Mouse (Mus musculus): ENCODE data around the gene Ctsh. TPM values are rescaled to one million over a fixed set of nuclear protein-coding genes. Genes with fewer than 3 reads are reported as not detected.
"Not testable (repeated sequence)": the region's sequence is repeated elsewhere in the genome, so short reads cannot be mapped to it uniquely, and the experiment has no call there.

The Ctsh gene
- total RNA-seq, 2 experiments from 2014 or later: 23.4 to 25.5 TPM

- intact Hi-C loops (cut with DNase I): no loop called here
- peak in 1 of 2 experiments; percentile 85 for DNase-seq (ENCODE audit: extremely low spot score in 1 of 2, low spot score in 2 of 2)
Measured at GRCm38 (mm10) chr9:90054371-90055145, 606 bp downstream of the Ctsh start.

- intact Hi-C loops (cut with DNase I): no loop called here
Measured at GRCm38 (mm10) chr9:90055409-90055808, 1.5 kb downstream of the Ctsh start.

DNA sequence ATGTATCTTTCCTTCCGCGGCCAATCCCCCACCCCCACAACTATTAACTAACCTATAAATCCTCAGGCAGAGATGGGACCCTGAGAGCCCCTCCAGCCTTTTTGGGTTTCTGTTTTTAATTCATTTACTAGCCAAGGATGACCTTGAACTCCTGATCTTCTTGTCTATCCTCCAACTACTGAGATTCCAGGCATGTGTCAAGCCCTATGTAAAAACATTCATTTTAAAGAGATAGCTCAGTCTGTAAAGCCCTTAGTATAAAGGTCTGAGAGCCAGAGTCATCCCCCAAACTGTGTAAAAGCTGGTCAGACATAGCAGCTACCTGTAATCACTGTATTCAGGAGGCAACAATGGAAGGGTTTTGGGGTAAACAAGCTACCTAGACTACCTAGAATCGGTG lies 2.0 kb downstream of the Ctsh start:
- no peak for DNase-seq (ENCODE audit: extremely low spot score in 1 of 2, low spot score in 2 of 2)
- intact Hi-C loops (cut with DNase I): no loop called here

More at GRCm38 (mm10) chr9:90055409-90055808, 1.5 kb downstream of the Ctsh start:
- no peak for DNase-seq (ENCODE audit: extremely low spot score in 1 of 2, low spot score in 2 of 2)

DNA sequence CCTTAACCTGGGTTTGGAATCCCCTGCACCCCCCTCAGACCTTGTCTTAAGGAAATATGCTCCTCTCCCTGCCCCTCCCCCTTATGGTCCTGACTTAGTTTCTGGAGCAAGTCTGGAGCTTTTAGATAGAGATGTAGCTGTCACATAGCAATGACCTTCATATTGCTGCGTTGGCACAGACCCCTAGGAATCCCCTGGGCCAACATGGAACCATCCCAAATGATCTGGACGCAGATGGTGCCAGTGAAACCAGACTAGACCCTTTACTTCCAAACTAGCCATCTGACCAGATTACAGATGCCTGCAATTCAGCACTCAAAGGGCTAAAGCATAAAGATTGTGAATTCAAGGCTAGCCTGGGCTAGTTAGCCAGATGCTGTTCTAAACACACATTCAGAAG lies 2.8 kb downstream of the Ctsh start:
- intact Hi-C loops (cut with DNase I): no loop called here
- no peak for DNase-seq (ENCODE audit: extremely low spot score in 1 of 2, low spot score in 2 of 2)

DNA sequence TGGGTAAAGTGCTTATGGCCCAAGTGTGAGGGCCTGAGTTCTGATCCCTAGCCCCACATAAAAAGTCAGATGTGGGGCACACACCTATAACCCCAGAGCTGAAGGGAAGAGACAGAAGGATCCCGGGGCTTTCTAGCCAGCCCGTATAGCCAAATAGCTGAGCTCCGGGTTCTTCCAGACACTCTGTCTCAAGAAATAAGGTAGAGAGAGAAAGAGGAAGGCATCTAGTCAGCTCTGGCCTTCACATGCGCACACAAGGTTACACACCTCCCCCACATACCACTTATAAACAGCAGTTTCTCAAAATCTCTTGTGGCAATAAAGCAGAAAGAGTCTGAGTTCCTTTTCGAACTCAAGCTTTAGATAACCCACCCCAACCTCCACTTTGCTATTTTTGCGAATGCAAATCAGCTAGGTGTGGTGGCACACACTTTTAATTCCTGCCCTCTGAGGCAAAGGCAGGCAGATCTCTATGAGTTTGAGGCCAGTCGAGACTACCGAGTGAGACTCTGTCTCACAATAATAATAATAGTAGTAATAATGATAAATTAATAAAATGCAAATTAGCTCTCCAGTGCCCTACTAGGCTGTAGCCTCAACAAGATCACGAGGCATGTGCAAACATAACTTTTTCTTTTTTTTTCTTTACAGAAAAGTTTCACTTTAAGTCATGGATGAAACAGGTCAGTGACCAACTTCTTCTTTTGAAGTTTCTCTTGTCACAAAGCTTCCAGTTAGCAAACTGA lies 6.0 kb downstream of the Ctsh start:
- intact Hi-C loops (cut with DNase I): no loop called here
- no peak for DNase-seq (ENCODE audit: extremely low spot score in 1 of 2, low spot score in 2 of 2)

DNA sequence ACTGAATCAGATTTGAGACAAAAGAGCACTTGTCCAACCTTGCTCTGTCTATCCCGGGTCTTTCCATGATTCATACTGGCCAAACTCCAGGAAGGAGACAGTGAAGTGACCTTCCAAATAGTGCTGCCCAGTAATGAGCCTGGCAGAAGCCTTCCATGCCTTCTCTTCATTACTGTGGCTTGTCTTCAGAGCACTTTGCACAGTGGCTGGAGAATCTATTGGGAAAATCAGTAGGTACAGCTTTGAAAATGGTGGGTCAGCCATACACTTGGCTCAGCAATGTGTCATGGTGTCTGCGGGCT lies 6.6 kb downstream of the Ctsh start:
- no peak for DNase-seq (ENCODE audit: extremely low spot score in 1 of 2, low spot score in 2 of 2)
- intact Hi-C loops (cut with DNase I): no loop called here

DNA sequence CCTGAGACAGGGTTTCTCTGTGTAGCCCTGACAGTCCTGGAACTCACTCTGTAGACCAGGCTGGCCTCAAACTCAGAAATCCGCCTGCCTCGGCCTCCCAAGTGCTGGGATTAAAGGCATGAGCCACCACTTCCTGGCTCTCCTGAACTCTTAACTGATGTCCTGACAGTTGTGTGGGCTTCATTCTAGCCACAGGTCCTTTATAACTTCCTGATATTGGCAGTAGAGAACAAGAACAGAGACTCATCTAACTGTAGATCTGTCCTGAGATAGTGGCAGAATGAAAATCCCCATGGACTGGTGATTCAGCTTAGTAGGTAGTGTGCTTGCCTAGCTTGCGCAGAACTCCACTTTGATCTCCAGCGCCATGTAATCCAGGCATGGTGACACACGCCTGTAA lies 7.0 kb downstream of the Ctsh start:
- DNase-seq (ENCODE audit: extremely low spot score in 1 of 2, low spot score in 2 of 2); intact Hi-C loops (cut with DNase I): not testable (repeated sequence)

DNA sequence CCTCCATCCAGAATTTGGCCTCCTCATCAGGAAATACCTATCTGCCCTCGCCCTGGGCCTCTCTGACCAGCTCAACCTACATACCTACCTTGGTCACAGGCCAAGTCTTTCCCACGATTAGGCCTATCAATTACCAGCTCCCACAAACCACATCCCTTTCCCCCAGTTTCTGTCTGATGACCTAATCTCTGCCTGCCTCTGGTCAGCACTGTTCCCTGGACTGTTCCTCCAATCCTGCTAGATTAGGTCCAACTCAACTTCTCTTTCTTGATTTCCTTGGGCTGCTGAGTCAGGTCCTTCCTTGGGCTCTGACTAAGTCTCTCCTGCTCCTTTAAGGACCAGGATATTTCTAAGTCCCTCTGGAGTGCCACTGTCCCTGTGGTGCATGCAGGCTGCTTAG lies 13.4 kb downstream of the Ctsh start:
- intact Hi-C loops (cut with DNase I): no loop called here

GRCm38 (mm10) chr9:90068786-90069185 lies 14.8 kb downstream of the Ctsh start:
- intact Hi-C loops (cut with DNase I): no loop called here
- DNase-seq (ENCODE audit: extremely low spot score in 1 of 2, low spot score in 2 of 2): no peak

More for the DNA sequence above, 13.4 kb downstream of the Ctsh start:
- no peak for DNase-seq (ENCODE audit: extremely low spot score in 1 of 2, low spot score in 2 of 2)

- intact Hi-C loops (cut with DNase I): no loop called here
- DNase-seq (ENCODE audit: extremely low spot score in 1 of 2, low spot score in 2 of 2): no peak
Measured at GRCm38 (mm10) chr9:90069485-90069884, 15.5 kb downstream of the Ctsh start.

DNA sequence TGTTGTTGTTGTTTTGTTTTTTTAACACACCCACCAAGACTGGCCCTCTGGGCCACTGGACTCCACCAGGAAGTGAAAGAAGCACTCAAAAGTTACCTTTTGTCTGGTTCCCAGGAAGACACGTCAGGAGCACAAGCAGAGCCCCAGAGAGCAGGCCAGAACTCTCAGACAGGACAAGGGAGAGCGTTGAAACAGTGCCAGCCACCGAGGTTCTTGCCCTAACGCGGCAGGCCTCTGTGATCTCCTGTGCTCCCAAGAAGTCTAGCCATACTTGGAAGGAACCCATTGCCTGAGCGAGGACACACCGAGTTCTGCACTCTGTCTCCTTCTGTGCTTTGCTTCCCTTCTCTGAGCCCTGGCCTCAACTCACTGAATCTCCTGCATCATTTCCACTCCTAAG lies 16.2 kb downstream of the Ctsh start:
- intact Hi-C loops (cut with DNase I): no loop called here
- DNase-seq (ENCODE audit: extremely low spot score in 1 of 2, low spot score in 2 of 2): no peak

DNA sequence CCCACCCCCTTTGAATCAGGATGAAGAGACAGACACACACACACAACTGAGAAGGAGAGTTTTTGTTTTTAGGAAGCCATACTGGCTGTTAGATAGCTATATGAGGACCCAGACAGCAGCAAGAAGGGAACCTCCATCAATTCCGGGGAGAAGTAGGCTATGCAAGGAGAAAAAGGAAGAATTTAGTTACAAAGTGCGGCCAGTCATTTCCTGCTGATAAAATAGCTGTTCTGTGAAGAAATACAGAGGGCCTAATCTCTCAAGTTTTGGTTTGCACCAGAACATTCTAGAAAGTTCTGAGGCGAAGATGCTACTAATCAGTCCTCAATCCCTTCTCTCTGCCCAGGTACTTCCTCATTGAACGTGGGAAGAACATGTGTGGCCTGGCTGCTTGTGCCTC lies 21.4 kb downstream of the Ctsh start:
- intact Hi-C loops (cut with DNase I): loop anchor here (5.0 kb wide), 2 partner anchors 98 to 248 kb away; no protein-coding TSS in a partner anchor
- DNase-seq (ENCODE audit: extremely low spot score in 1 of 2, low spot score in 2 of 2): no peak

- DNase-seq (ENCODE audit: extremely low spot score in 1 of 2, low spot score in 2 of 2): no peak
- intact Hi-C loops (cut with DNase I): loop anchor here (5.0 kb wide), 2 partner anchors 99 to 249 kb away; no protein-coding TSS in a partner anchor
Measured at GRCm38 (mm10) chr9:90076131-90076530, 22.2 kb downstream of the Ctsh start.

DNA sequence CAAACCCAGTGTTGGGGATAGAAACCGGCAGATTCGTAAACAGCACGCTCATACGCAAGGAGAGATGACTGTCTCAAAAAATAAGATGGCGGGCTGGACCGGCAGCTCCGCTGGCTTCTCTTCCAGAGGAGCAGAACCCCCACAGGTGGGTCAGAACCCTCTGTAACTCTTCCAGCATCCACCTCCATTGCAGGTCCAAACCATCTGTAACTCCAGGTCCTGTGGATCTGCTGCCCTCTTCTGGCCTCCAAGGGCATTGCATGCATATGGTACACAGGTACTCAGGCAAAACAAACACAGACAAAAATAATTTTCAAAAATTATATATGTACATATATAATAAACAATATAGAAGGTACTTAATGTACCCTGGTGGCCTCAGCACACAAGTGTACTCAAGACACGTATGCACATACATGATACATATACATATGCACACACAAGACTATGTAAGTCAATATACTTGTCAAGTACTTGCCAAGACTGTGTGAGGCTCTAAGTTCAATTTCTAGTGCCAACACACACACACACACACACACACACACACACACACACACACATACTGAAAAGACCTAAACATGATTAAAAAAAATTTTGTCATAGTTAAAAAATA lies 23.0 kb downstream of the Ctsh start:
- intact Hi-C loops (cut with DNase I): loop anchor here (5.0 kb wide), 2 partner anchors 100 to 250 kb away; no protein-coding TSS in a partner anchor

GRCm38 (mm10) chr9:90081961-90082360 lies 28.0 kb downstream of the Ctsh start:
- DNase-seq (ENCODE audit: extremely low spot score in 1 of 2, low spot score in 2 of 2); intact Hi-C loops (cut with DNase I): not testable (repeated sequence)

More for the DNA sequence above, 23.0 kb downstream of the Ctsh start:
- peak; percentile 48 to 67 for DNase-seq (ENCODE audit: extremely low spot score in 1 of 2, low spot score in 2 of 2)

DNA sequence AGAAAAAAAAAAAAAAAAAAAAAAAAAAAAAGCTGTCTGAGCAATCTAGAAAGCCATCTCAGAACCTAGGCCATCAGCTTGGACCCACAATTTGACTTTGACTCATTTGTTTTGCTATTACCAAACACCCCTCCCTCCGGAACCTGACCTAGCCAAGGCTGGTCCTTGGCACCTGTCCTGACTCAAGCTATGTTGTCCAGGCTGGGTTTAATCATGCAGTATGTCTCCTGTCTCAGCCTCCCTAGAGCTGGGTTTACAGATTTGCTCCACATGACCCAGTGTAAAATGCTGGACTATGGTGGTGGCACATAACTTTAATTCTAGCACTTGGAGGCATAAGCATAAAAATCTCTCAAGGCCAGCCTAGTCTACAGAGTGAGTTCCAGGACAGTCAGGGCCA lies 29.0 kb downstream of the Ctsh start:
- intact Hi-C loops (cut with DNase I): no loop called here
- no peak for DNase-seq (ENCODE audit: extremely low spot score in 1 of 2, low spot score in 2 of 2)

- DNase-seq (ENCODE audit: extremely low spot score in 1 of 2, low spot score in 2 of 2): no peak
- intact Hi-C loops (cut with DNase I): no loop called here
Measured at GRCm38 (mm10) chr9:90084152-90084551, 30.2 kb downstream of the Ctsh start.

DNA sequence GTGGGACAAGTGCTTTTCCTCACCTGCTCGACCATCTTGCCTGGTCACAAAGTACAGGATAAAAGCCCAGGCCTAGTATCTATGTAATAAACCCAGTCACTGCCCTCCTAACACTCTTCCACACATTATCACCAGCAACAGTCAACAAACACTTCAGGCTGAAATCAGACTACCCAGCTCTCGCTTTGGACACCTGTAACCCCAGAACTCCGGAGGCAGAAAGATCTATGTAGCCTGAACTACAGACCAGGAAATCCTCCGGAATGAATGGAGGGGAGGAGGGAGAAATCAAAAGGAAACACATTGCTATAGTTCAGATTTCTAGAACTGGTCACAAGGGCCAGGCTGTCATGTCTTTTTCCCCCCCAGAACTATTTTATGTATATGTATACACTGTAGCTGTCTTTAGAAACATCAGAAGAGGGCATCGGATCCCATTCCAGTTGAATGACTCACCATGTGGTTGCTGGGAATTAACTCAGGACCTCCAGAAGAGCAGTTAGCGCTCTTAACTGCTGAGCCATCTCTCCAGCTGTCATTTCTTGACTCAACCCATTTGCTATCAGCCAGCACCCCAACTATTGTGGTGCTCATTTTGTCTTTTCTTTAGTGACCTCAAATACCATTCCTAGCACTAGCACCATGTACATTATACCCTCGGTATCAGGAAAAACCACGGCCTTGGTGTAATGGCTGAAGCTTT lies 31.0 kb downstream of the Ctsh start:
- DNase-seq (ENCODE audit: extremely low spot score in 1 of 2, low spot score in 2 of 2): no peak

DNA sequence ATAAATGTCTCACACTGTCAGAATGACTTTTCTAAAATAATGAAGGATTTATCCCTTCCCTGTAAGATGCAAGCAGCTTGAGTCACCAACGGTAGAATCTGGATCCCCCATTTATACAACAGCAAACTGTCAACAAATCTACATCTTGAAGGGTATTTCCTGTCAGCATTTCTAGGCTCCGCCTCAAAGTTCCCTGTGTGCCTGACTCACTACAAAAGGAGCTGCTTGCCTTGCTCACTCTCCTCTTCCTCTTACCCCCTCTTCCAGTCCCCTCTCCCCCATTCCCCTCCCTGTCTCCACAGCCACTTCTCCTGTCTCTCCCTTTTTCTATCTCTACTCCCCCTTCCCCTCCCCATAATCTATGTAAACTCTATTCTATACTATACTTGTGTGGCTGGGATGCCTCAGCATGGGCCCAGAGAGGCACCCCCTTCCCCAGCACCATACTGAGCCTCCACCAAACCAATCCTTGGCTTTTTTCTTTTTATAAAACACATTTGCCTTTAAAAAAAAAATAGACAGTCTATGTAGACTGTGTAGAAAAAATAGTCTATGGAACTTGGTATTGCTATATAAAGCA lies 34.0 kb downstream of the Ctsh start:
- intact Hi-C loops (cut with DNase I): no loop called here
- DNase-seq (ENCODE audit: extremely low spot score in 1 of 2, low spot score in 2 of 2): no peak

More for the DNA sequence above, 31.0 kb downstream of the Ctsh start:
- intact Hi-C loops (cut with DNase I): no loop called here
